Mouse (Mus musculus): ENCODE data around the gene Fnbp1l.

DNA sequence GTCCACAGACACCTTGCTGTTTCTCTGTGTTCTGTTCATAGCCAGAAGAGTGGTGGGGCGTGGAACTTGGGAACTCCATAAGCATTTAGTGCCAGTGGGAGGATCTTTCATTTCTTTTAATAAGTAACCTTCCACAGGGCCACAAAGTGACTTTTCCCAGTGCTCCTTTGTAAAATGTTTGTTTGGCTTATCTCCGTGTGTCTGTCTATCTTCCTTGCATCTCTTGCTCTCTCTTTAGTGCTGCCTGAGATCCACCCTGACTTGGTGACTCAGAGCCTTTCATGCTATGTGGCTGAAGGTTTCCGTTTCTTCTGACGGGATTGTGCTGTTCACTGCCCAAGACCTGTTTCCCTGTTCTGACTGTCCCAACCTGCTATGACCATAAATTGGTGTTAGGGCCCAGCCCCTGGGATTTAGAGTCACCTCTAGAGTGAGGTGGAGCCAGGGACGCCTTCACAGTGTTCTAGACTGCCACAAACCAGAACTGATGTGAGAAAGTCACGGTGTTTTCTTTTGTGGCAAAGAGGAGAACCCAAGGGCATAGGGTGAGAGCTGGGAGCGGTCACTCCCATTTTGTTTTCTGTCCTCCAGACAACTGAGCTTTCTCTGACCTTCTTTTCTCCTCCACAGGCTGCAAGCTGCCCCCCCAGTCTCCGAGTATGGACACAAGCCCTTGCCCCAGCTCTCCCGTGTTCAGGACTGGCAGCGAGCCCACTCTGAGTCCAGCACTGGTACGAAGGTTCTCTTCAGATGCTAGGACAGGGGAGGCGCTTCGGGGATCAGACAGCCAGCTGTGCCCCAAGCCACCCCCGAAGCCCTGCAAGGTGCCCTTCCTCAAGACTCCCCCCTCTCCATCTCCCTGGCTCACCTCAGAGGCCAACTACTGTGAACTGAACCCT lies 107.5 kb downstream of the Fnbp1l start:
- no peak for TF ChIP-seq GATA1 (IDR thresholded peaks at IDR 0.05; ENCODE audit: low read length)
- no peak for TF ChIP-seq TAL1 (IDR thresholded peaks at IDR 0.05; ENCODE audit: low read length)
